Mouse (Mus musculus) thymus, postnatal 36 days (tissue): ENCODE results near the gene Cdc42se1.
"Not testable (repeated sequence)": the region's sequence is repeated elsewhere in the genome, so short reads cannot be mapped to it uniquely, and the experiment has no call there.

Source experiments
- DNase-seq, 2 experiments: peaks; one replicate each; pipeline ENCODE4 v3.0.0; 2022; ENCODE audit warnings: mixed read lengths in 2 of 2

Cdc42se1 gene

DNA sequence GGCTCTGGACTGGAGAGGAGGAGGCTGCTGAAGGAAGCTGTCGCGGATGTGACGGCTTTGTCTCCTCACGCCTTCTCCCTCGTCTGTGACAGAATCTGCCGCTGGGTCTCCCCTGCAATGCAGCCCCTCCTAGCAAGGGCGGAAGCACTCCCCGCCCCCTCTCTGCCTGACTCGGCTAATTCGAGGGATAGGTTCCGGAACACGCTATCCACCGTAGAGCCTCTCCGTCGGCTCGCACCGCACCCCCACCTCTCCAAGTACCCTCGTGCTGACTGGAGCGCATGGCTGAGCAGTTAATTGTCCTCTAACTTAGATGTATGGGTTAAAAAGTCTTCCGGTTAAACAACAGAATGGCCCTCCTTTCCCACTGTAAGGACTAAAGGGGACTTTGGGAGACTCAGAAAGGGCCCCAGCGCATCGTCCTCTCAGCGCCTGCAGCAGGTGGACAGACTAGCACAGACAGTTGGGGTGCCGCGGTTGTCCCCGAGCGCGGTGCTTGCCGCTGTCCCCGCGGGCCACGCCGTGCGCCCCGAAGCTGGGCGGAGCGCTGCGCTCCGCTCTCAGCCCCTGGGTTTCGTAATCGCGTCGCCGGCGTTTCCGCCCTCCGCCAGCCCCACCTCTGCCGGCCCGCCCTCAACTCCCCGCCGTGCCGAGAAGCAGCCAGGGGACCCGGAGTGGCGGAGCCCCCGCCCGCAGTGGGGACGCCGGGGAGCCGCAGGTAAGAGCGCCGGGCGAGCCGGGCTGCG is at the start of gene Cdc42se1:
TSS of gene Cdc42se1 (plus strand) at position 585 of the 746 bp plus-strand sequence.
- peak; percentile 91 to 95 for DNase-seq

DNA sequence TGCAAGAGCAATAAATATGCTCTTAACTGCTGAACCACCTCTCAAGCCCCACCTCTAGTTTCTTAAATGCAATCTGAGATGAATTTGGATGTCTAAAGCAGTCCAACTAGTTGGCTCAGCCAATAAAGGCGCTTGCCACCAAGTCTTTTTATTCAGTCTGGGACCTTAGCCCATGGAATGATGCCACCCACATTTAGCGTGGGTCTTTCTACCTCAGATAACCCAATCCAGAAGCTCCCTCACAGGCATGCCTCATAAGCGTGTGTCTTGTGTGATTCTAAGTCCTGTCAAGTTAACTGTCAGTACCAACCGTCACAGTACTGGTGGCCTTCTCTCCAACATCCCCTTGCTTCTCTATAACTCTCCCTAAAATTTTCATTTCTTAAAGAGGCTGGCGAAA is 49.6 kb upstream of the Cdc42se1 start:
- DNase-seq = no peak

DNA sequence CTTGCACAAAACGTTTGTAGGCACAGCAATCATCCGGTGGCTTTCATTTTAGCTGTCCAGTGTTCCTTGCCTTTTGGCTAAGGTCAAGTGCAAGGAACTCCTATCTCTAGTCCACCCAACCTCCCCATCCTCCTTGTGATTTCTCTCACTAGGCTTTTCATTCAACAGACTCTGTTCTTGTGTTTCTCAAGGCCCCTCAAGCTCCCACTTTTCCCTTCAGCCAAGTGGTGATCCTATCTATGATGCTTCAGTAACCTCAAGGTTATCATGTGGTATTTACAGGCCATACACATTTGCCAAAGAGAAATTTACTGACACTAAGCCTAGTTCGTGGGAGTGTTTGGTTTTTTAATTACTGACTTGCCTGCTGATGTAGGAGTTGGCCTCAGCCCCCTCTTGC is 48.6 kb upstream of the Cdc42se1 start:
- no peak for DNase-seq

DNA sequence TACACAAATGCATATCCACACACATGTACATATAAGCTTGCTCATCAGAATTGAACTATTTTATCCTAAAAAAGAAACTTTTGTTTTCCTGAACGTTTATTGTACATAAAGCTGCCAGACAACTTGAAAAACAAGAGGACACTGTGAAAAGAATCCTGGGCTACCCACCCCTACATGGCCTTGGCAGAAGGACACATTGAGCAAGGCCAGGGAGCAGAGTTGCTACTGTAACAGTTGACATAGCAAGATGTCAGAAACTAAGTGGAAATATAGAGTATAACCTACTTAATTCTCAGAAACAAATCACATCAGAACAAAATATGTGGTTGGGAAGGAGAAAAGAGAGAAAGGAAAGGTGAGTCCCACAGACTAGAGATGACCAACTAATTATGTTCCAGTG is 46.7 kb upstream of the Cdc42se1 start:
- DNase-seq = no peak

DNA sequence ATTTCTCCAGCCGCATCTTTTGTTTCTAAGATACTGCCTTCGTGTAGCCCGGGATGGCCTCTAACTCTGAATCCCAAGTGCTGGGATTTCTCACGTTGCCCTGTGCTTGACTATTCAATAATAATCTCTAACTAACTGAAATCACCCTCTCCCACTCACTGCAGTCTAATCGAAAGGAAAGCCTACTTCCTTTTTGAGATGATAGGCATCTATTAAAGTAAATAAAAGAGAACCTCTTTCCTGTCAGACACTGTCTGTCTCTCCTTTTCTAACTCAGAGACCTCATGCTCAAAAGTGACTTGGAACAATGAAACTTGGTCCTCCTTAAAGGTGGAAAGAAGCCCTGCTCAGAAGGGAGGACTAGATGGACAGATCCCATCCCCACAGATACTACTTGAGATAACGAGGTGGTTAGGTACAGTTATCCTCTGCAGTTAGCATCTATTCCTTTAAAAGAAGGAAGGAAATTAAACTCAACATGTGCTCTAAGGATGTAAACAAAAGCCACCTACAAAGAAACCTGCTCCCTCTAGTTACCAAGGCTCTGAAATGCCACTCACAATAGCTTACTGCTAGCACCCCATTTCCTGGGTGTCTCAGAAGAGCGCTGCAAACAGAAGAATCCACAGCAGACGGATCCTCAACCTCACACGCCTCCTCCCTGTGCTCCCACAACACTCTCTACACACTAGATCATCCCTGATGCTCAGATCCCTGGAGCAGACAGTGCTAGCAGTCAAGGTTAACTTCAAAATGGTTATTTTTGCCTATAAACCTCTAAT is 43.5 kb upstream of the Cdc42se1 start:
- DNase-seq = no peak

DNA sequence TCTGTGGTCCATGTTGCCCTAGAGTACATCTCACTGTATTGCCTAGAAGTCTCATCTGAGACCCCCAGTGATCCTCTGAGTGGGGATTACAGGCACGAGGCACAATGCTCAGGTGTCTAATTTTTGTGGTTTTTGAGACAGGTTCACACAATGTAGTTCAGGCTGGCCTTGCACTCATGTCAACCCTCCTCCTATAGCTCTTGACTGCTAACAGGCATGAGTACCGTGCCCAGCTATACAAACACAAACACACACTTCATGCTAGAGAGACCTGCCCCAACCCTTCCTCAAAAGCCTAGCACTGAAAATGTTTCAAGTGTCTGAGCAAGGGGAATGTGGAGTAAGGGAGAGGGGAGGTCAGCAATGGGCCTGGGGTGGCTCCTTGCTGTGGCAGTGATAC is 42.4 kb upstream of the Cdc42se1 start:
- DNase-seq = no peak

DNA sequence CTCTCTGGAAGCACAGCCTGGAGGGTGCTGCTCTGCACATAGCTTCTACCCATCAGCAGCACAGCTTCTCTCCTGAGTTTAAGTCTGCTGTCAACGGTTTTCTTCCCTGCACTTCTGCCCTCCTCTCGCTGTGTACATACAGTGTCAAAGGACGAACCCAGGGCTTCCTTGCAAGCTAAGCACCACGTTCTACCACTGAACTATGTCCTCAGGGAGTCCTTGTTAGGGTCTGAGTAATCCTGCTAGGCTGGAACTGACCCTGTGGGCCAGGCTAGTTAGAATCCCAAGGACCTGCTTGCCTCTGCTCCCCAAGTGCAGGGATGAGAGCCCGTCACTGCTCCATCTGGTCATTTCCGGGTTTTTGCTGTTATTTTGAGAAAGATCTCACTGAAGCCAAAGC is 41.6 kb upstream of the Cdc42se1 start:
- no peak for DNase-seq

DNA sequence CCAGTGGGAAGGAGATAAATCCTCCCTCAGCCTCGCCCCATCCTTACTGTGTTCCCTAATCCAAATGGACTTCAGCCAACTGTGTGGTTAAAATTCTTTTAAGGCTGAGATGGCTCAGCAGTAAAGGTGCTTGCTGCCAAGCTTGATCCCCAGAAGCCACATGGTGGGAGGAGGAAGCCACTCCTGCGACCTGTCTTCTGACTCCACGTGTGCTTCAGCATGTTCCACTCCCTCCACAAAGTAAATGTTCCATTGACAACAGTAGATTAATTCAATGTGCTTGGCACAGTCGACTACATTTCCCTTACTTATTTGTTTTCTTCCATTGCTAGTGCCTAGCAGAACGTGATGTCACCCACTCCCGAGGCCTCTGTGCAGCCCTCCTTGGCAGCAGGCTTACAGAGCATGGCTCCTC is 33.8 kb upstream of the Cdc42se1 start:
- DNase-seq = no peak

DNA sequence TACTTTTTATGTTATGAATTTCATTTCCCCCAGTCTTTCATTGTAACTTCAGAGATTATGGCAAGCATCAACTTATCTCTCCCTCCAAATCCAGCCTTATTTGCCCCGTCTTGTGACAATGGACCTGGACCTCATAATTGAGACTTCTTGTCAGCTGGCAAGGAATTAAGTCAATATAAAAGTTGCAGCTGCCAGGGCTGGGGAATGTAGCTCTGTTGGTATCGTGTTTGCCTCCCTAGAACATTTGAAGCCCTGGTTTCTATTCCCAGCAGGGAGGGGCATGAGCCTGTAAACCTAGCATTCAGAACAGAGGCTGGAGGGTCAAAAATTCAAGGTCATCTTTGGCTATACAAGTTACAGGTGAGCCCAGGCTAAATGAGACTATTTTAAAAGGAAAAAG is 32.8 kb upstream of the Cdc42se1 start:
- no peak for DNase-seq

DNA sequence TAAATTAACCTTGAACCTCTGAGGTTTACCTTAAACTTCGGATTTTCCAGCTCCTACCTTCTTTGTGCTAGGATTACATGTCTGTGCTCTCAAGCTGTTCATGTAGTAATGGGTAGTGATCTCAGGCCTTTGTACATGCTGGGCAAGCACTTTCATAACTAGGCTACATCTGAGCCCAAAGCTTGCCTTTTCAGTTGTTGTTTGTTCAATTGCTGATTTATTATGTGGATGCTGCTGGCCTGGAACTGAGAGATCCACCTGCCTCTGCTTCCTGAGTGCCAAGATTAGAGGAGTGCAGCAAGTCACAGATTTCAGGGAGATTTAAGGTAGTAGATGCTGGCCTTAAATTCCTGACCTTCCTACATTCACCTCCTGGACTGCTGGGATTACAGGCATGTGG is 29.4 kb upstream of the Cdc42se1 start:
- DNase-seq = no peak

DNA sequence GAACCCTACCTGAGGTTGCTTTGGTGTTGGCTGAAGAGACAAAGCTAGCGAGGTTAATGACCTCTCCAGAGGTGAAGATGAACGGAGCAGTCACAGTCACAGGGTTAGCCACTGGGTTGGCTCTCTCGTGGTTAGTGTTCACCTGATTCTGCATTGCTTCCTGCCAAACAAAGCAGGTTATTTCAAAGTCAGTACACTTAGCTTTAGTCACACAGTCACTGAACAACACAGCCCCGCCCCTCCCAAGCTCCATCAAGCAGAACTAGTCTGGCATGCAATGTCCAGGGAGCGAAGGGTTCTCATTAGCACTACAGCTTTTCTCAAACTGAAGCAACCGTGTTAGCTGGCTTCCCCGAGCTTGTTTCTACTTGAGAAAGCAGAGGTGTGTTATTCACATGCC is 28.4 kb upstream of the Cdc42se1 start:
- DNase-seq = no peak

DNA sequence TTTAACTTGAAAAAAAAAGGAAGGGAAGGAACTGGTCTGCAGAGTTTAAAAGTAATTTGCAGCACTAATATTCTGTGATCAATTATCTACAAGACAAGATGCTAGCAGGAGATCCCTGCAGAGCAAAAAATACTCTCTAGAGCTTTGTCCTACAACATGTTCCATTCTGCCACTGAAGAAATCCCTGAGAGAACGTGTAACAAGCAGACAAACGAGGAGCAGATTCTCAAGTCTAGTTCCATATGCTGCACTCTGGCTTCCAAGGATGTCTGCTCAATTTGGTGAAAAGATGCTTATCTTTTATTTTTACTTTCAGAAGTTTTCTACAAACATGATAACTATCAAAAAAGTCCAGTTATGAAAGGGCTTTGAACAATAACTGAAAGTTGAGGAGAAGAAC is 28.0 kb upstream of the Cdc42se1 start:
- no peak for DNase-seq

DNA sequence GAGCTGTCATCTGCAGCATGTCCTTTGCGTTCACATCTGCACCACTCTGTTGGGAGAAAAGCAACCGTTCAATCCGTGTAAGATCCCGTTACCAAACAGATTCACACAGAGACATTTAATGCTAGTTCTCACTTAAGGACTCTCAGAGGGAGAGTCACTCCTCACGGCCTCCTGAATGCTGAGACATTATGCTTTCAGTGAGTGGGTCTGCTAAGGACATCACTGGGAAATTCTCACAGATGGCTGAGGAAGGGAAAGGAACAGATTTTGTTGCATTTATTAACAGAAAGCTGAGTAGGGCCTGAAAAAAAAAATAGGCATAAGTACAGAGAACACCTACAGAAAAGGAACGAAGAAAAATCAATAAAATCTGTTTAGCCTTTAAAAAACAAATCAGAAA is 24.7 kb upstream of the Cdc42se1 start:
- no peak for DNase-seq

DNA sequence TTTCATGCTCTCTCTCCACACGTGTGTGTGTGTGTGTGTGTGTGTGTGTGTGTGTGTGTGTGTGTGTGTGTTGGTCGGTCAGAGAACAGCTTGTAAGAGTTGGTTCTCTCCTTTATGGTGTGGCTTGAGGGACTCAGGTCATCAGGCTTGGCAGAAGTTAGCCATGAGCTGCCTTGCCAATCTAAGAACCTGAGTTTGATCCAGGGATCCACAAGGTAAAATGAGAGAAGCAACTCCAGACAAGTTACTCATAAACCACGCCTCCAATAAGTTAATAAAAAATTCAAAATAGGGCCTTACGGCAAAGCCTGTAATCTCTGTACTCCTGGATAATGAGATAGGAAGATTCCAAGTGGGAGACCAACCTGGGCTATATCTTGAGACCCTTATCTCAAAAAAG is 20.2 kb upstream of the Cdc42se1 start:
- no peak for DNase-seq

DNA sequence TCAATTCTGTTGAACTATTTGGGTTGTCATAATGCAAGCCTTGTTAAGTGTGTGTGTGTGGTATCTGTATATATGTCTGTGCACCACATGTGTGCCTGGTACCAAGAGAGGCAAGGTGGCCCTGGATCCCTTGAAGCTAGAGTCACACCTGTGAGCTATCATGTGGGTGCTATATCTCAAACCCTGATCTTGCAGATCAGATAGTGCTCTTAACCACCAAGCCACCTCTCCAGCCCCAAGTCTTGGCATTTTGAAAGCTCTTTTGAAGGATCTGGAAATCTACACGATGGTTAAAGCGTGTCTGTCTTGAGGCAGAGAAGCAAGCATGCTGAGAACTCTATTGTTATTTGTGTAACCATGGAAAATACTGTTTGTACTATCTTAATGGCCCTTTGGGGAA is 17.9 kb upstream of the Cdc42se1 start:
- peak; percentile 38 to 62 for DNase-seq

DNA sequence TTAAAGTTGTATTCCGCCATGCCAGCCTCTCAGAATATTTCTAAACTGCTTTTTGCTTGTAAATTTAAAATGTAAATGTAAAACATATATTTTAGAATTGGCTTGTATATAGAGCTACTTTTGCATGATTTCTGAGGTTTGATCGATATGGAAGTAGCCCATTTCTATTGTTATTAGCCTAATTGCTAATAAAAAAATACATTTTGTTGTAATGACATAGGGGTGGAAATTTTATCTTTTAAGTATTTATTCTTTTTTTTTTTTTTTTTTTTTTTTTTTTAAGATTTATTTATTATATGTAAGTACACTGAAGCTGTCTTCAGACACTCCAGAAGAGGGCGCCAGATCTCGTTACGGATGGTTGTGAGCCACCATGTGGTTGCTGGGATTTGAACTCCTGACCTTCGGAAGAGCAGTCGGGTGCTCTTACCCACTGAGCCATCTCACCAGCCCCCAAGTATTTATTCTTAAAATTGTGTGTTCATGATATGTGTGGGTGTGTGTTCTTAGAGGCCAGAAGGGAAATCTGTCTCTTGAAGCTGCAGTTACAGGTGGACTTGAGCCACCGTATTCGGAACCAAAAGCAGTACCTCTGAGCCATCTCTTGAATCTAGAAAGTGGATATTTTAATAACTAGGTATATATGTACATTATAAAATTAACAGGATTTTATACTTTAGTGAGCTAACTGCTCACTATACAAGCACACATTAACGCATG is 15.5 kb upstream of the Cdc42se1 start:
- DNase-seq = not testable (repeated sequence)

DNA sequence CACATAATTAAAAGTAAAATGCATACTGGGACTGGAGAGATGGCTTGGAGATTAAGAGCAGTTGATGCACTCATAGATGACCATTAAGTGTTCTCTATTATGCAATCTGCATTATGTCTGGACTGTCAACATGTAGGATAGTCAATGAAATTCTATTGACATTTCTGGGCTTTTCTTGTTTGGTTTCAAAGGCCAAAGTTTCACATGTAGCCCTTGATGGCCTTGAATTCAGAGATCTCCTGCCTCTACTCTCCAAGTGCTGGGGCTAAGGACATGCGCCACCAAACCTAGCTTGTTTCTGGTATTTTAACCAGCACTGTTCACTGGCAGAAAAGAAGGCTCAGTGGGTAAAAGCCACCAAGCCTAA is 14.9 kb upstream of the Cdc42se1 start:
- DNase-seq = no peak

DNA sequence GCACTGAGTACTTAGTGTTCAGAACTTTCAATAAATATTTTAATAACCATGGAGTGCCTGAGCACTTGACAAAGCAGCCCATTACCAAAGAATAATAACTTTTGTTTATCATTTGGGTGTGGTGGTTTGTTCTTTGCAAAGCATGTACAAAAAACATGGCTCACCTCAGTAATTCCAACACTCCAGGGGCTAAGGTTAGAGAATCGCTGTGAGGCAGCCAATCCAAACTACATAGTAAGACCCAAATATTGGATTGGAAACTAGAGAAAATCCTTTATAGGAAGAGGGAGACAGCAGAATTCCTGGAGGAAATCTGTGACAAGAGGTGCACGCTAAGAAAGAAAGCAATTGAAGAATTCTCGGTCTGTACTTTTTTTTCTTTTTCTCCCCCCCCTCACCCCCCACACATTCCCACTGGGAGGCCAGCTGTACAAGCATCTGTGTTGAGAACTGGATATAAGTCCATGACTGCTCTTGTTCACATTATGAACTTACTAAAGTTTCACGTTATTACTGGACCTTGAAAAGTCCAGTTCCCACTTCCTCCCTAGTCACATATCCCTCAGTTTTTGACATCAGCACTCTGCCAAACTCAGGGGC is 11.8 kb upstream of the Cdc42se1 start:
- no peak for DNase-seq

DNA sequence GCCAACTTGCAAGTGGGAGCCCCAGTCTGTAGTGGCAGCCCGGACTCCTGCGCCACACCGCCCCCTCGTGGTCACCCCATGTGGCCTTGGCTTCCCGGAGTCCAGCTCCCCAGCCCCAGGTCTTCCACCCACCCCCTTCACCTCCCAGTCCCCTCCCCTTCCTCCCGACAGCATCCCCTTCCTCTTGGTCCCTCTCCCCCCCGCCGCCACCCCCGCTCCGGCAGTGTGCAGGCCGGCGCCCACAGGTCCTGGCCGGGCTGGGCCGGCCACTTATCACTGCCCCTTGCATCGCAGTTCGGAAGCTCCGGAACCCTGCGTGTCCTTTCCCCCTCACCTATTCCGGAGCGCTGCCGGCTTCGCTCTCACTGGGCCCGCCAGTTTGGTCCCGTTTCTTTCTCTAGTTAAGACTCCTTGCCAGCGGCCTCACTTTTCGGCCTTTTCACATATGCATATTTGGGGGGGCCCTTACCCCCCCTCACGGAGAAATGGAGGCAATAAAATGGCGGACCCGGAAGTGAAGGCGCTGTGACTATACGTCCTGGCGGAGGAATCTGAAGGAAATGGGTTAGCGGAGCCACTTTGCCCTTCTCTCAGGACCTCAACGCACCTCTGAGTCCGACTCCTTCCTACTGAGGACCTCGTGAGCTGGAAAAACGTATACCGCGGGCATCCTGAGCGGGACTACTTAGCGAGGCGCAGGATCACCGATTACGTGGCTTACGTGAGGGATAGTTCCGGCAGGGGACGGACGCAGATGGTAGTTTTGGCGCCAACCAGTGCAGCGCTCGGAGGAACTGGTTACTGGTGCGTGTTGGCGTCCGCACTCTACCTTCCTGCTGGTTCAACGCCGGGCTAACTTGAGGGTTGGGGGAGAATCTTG is 11.0 kb upstream of the Cdc42se1 start, which contains the start of gene Gabpb2:
TSS of gene Gabpb2 (minus strand) at position 662 of the 880 bp plus-strand sequence.
- peak; percentile 96 to 97 for DNase-seq

DNA sequence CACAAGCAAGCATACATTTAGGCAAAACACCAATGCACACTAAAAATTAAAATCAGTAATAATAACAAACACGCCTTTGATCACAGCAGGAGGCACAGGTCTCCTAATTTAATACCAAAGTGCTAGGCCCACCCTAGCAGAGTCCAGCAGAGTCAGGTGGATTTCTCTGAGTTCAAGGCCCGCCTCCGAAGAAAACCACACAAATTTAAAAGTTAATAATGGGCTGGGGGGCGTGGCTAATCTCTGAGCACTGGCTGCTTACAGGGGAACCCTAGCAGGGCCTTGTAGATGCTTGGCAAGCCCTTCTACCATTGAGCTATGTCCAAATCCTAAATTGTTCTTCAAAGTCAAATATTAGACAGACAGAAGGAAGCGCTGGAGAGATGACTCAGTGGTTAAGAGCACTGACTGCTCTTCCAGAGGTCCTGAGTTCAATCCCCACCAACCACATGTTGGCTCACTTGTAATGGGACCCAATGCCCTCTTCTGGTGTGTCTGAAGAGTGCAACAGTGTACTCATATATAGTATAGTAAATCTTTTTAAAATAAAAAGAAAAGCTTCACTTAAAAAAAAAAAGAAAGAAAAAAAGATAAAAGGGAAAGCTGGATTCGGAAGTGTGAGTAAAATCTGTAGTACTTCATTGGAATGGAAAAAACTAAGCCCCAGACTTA is 9.9 kb upstream of the Cdc42se1 start:
- DNase-seq = peak in 1 of 2 experiments; percentile 33

DNA sequence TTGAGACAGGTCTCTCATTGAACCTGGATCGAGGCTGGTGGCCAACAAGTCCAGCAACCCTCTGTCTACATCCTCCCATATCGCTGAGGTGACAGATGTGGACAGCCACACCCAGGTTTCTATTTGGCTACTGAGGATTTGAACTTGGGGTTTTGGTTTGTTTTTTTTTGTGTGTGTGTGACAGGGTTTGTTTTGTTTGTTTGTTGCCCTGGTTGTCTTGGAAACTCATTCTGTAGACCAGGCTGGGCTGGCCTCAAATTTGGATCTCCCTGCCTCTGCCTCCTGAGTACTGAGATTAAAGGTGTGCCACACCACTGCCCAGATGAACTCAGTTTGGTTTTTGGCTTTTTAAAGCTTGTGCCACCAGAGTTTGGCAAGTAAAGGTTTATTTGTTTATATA is 5.5 kb upstream of the Cdc42se1 start:
- no peak for DNase-seq

DNA sequence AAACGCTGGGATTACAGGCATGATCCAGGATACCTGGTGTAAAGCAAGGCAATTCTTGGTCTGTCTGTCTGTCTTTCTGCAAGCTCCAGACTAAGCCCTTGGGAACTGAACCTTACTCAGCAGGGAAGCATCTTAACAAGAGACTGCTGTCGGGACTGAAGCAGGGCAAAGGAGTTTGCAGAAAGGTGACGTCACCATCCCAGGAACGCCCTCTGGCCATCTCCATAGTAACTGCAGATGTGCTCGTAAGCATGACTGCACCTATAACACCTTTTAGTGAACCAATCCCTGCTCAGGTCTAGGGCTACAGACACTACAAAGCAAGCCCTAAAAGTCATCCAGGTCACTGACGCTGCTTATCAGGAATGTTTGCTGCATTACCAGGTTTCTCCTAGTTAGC is 4.2 kb upstream of the Cdc42se1 start:
- no peak for DNase-seq
